Mouse (Mus musculus): Measurements from ENCODE around the gene Hnrnpa3. TPM values are rescaled to one million over a fixed set of nuclear protein-coding genes. Genes with fewer than 3 reads are reported as not detected.

Hnrnpa3 gene
- 285 TPM for polyA plus RNA-seq (2015; fragmentation: Illumina TruSeq; extraction: RNeasy Lipid Tissue Mini Kit (QIAGEN cat#74804); ENCODE audit: low read depth, low replicate concordance)

GRCm38 (mm10) chr2:75658727-75659628, at the start of gene Hnrnpa3:
Gene Hnrnpa3, plus strand, starts transcription at chr2:75659261.

DNA sequence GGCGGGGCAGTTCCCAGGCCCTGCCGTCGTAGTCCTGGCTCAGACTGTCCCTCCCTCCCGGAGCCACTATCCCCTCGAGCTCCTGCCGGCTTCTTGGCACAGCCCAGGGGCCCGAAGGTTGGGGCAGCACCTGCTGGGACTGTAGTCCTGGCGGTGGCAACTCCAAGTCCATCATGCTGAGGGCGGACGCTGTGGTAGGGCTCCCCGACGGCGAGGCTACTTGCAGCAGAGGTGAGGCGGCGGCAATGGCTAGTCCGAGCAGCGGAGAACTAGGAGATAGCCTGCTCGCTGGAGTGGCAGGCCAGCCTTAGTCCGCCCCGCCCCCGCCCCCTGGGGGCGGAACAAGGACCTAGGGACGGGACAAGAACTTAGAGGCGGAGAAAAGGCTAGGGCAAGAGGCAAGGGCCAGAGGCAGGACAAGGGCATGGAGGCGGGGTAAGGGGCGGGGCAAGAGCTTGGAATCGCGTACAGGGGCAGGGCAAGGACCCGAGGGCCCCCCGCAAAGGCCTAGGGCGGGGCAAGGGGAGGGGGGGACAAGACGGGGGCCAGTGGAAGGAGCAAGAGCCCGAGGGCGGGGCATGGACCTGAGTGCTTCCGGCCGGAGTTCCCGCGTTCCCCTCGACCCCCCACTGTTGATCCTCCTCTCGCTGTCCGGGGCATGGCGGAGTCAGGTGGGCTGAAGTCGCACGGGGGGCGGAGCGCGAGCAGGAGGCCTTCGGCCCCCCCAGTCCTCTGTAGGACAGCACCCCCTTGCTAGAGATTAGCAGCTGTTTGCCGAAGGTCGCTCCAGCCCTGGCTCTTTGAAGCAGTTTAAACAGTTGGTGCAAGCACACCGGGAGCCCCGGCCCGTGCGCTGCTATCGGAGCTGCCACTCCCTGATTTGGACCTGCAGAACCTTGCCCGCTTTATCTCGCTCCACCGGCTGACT, 45.4 kb downstream of the Hnrnpa3 start, which contains the start of gene Nfe2l2:
Nfe2l2 (minus strand) TSS at position 408 of the 928 bp plus-strand sequence.

Other genes with a start within 250 kb of the Hnrnpa3 start
- gene Nfe2l2, start 45.4 kb downstream of the Hnrnpa3 start, polyA plus RNA-seq (2015; fragmentation: Illumina TruSeq; extraction: RNeasy Lipid Tissue Mini Kit (QIAGEN cat#74804); ENCODE audit: low read depth, low replicate concordance): 16.3 TPM
- gene Agps, start 172.9 kb downstream of the Hnrnpa3 start, polyA plus RNA-seq (2015; fragmentation: Illumina TruSeq; extraction: RNeasy Lipid Tissue Mini Kit (QIAGEN cat#74804); ENCODE audit: low read depth, low replicate concordance): 22.6 TPM

All from brain, adult 10 weeks (tissue).